Mouse (Mus musculus) embryo, embryonic 11.5 days (tissue): ENCODE measurements around the gene G530012D18Rik.
"Not testable (repeated sequence)": the region's sequence is repeated elsewhere in the genome, so short reads cannot be mapped to it uniquely, and the experiment has no call there.

ENCODE experiments used
- DNase-seq: peaks from one replicate; pipeline ENCODE4 v3.0.0-alpha.2; 2012; ENCODE audit warnings: low read depth, low spot score

Gene G530012D18Rik

GRCm38 (mm10) chr1:85575376-85575775 lies at the start of gene G530012D18Rik:
TSS of gene G530012D18Rik (plus strand) at chr1:85575676.
- DNase-seq: not testable (repeated sequence)

GRCm38 (mm10) chr1:85526401-85526800 lies 49.1 kb upstream of the G530012D18Rik start:
- not testable (repeated sequence) for DNase-seq

GRCm38 (mm10) chr1:85528451-85529110 lies 46.9 kb upstream of the G530012D18Rik start:
- not testable (repeated sequence) for DNase-seq

- not testable (repeated sequence) for DNase-seq
Measured at GRCm38 (mm10) chr1:85543818-85544217, 31.7 kb upstream of the G530012D18Rik start.

- not testable (repeated sequence) for DNase-seq
Measured at GRCm38 (mm10) chr1:85546442-85546841, 29.0 kb upstream of the G530012D18Rik start.

GRCm38 (mm10) chr1:85555261-85555660 lies 20.2 kb upstream of the G530012D18Rik start:
- DNase-seq: not testable (repeated sequence)

GRCm38 (mm10) chr1:85573554-85573953 lies 1.9 kb upstream of the G530012D18Rik start:
- DNase-seq: not testable (repeated sequence)

GRCm38 (mm10) chr1:85578372-85579010 lies 3.0 kb downstream of the G530012D18Rik start:
- DNase-seq: not testable (repeated sequence)

GRCm38 (mm10) chr1:85579199-85580147 lies 4.0 kb downstream of the G530012D18Rik start:
- DNase-seq: not testable (repeated sequence)

- not testable (repeated sequence) for DNase-seq
Measured at GRCm38 (mm10) chr1:85580148-85580534, 4.7 kb downstream of the G530012D18Rik start.

GRCm38 (mm10) chr1:85580578-85580977 lies 5.1 kb downstream of the G530012D18Rik start:
- DNase-seq: not testable (repeated sequence)

GRCm38 (mm10) chr1:85581518-85581917 lies 6.0 kb downstream of the G530012D18Rik start:
- DNase-seq: not testable (repeated sequence)

- DNase-seq: not testable (repeated sequence)
Measured at GRCm38 (mm10) chr1:85588697-85589096, 13.2 kb downstream of the G530012D18Rik start.

GRCm38 (mm10) chr1:85592526-85592925 lies 17.1 kb downstream of the G530012D18Rik start:
- not testable (repeated sequence) for DNase-seq

- not testable (repeated sequence) for DNase-seq
Measured at GRCm38 (mm10) chr1:85598271-85599012, 23.0 kb downstream of the G530012D18Rik start, which contains the start of gene Sp110. TSS of gene Sp110 (minus strand) at chr1:85598817.

- not testable (repeated sequence) for DNase-seq
Measured at GRCm38 (mm10) chr1:85600078-85600477, 24.6 kb downstream of the G530012D18Rik start, which contains the start of gene Sp140. TSS of gene Sp140 (plus strand) at chr1:85600378.

GRCm38 (mm10) chr1:85600794-85601193 lies 25.3 kb downstream of the G530012D18Rik start:
- not testable (repeated sequence) for DNase-seq

- DNase-seq: not testable (repeated sequence)
Measured at GRCm38 (mm10) chr1:85604341-85604740, 28.9 kb downstream of the G530012D18Rik start.

GRCm38 (mm10) chr1:85608361-85608760 lies 32.9 kb downstream of the G530012D18Rik start:
- DNase-seq: not testable (repeated sequence)

GRCm38 (mm10) chr1:85610581-85610980 lies 35.1 kb downstream of the G530012D18Rik start:
- DNase-seq: not testable (repeated sequence)

GRCm38 (mm10) chr1:85615096-85615495 lies 39.6 kb downstream of the G530012D18Rik start:
- DNase-seq: not testable (repeated sequence)
